Mouse (Mus musculus) kidney, adult 2 months (tissue): ENCODE measurements around the gene Ccdc85c.

ENCODE experiments used
- CTCF ChIP-seq: fragments of 200-500 bp; conservative IDR thresholded peaks from 2 replicates; pipeline ENCODE4 v1.5.1; 2011; ENCODE audit warnings: low read depth, mild to moderate bottlenecking, control low read depth, low read length, moderate library complexity, mixed read lengths; ENCODE audit not compliant: insufficient read depth, insufficient read length
- POLR2A ChIP-seq: fragments of 200-500 bp; IDR thresholded peaks from one replicate; pipeline ENCODE4 v1.6.1; 2011; ENCODE audit warnings: low read depth, low read length, control low read depth

- TF ChIP-seq CTCF (no peak), POLR2A (no peak)
Observed at GRCm38 (mm10) chr12:108171336-108171735, 103.9 kb downstream of the Ccdc85c start.
